Mouse (Mus musculus) gonadal fat pad, adult 2 months (tissue): ENCODE data around the gene Slc38a8. TPM values are rescaled to one million over a fixed set of nuclear protein-coding genes. Genes with fewer than 3 reads are reported as not detected.

Source experiments
- DNase-seq: peaks from one replicate; pipeline ENCODE4 v3.0.0-alpha.2; 2012; ENCODE audit warnings: low read depth
- polyA plus RNA-seq: library from polyadenylated mRNA; depleted of rRNA; stranded (reverse); fragments of >200 nt; gene quantifications from 2 replicates; pipeline ENCODE4 v1.2.3, GENCODE M21; 2012

Slc38a8 gene
- polyA plus RNA-seq, 1 experiment: 0.24 TPM

- DNase-seq: no peak
Observed at GRCm38 (mm10) chr8:119484145-119484896, 17.2 kb downstream of the Slc38a8 start.

GRCm38 (mm10) chr8:119478684-119479083 is 22.8 kb downstream of the Slc38a8 start:
- no peak for DNase-seq

- no peak for DNase-seq
Observed at GRCm38 (mm10) chr8:119468091-119468490, 33.4 kb downstream of the Slc38a8 start.

- DNase-seq: no peak
Observed at GRCm38 (mm10) chr8:119466794-119467193, 34.7 kb downstream of the Slc38a8 start.

GRCm38 (mm10) chr8:119466105-119466504 is 35.4 kb downstream of the Slc38a8 start:
- DNase-seq: no peak

- no peak for DNase-seq
Observed at GRCm38 (mm10) chr8:119463709-119464108, 37.8 kb downstream of the Slc38a8 start.

- no peak for DNase-seq
Observed at GRCm38 (mm10) chr8:119461356-119461755, 40.1 kb downstream of the Slc38a8 start.

- DNase-seq: no peak
Observed at GRCm38 (mm10) chr8:119459724-119460123, 41.8 kb downstream of the Slc38a8 start.

GRCm38 (mm10) chr8:119456045-119456444 is 45.5 kb downstream of the Slc38a8 start:
- no peak for DNase-seq

- no peak for DNase-seq
Observed at GRCm38 (mm10) chr8:119452919-119453318, 48.6 kb downstream of the Slc38a8 start.

GRCm38 (mm10) chr8:119451131-119451530 is 50.4 kb downstream of the Slc38a8 start:
- no peak for DNase-seq

- no peak for DNase-seq
Observed at GRCm38 (mm10) chr8:119449627-119450026, 51.9 kb downstream of the Slc38a8 start.

- DNase-seq: no peak
Observed at GRCm38 (mm10) chr8:119447781-119448170, 53.7 kb downstream of the Slc38a8 start.

- no peak for DNase-seq
Observed at GRCm38 (mm10) chr8:119446990-119447780, 54.3 kb downstream of the Slc38a8 start.

GRCm38 (mm10) chr8:119446211-119446989 is 55.1 kb downstream of the Slc38a8 start, which contains the start of gene Necab2:
Necab2 (plus strand) TSS chr8:119446719.
- no peak for DNase-seq

GRCm38 (mm10) chr8:119442970-119443369 is 58.5 kb downstream of the Slc38a8 start:
- no peak for DNase-seq

GRCm38 (mm10) chr8:119442013-119442412 is 59.5 kb downstream of the Slc38a8 start:
- no peak for DNase-seq

GRCm38 (mm10) chr8:119440952-119441270 is 60.6 kb downstream of the Slc38a8 start:
- no peak for DNase-seq

- no peak for DNase-seq
Observed at GRCm38 (mm10) chr8:119440250-119440951, 61.1 kb downstream of the Slc38a8 start.

- no peak for DNase-seq
Observed at GRCm38 (mm10) chr8:119439893-119440249, 61.6 kb downstream of the Slc38a8 start.

- no peak for DNase-seq
Observed at GRCm38 (mm10) chr8:119439424-119439823, 62.1 kb downstream of the Slc38a8 start.

- DNase-seq: no peak
Observed at GRCm38 (mm10) chr8:119438876-119439275, 62.6 kb downstream of the Slc38a8 start.
